Mouse (Mus musculus) heart, postnatal 0 days (tissue): ENCODE data around the gene Invs. TPM values are rescaled to one million over a fixed set of nuclear protein-coding genes. Genes with fewer than 3 reads are reported as not detected.
A peak's percentile ranks its signal among the peaks of the same experiment; 100 is the strongest.
"Not testable (repeated sequence)": the region's sequence is repeated elsewhere in the genome, so short reads cannot be mapped to it uniquely, and the experiment has no call there.

Experiments
- ATAC-seq: fragments of 200-750 bp; cut with Nextera tagmentation; 2 replicates; pipeline ENCODE4 v1.8.0; 2017; ENCODE audit warnings: low read depth, moderate number of reproducible peaks, moderate library complexity; ENCODE audit not compliant: insufficient read depth
- DNase-seq: peaks from one replicate; pipeline ENCODE4 v3.0.0-alpha.2; 2016; ENCODE audit warnings: low spot score
- H3K27ac ChIP-seq: fragments of 300-500 bp; sonication (generic); 2 replicates; pipeline ENCODE4 v1.5.1; 2014; ENCODE audit warnings: low read depth, mild to moderate bottlenecking
- H3K27me3 ChIP-seq: fragments of 300-500 bp; sonication (generic); 2 replicates; pipeline ENCODE4 v1.6.1; 2014; ENCODE audit warnings: low read length, mixed read lengths; ENCODE audit not compliant: control insufficient read depth, insufficient read depth
- H3K36me3 ChIP-seq: fragments of 300-500 bp; sonication (generic); replicated peaks from 2 replicates; pipeline ENCODE4 v1.6.1; 2014; ENCODE audit warnings: low read length, mixed read lengths; ENCODE audit not compliant: control insufficient read depth, insufficient read depth
- H3K4me1 ChIP-seq: fragments of 300-500 bp; sonication (generic); 2 replicates; pipeline ENCODE4 v1.6.1; 2014; ENCODE audit warnings: antibody characterized with exemption; ENCODE audit not compliant: control insufficient read depth, insufficient read depth
- H3K4me2 ChIP-seq: fragments of 300-500 bp; sonication (generic); 2 replicates; pipeline ENCODE4 v1.6.1; 2014; ENCODE audit warnings: low read depth, mild to moderate bottlenecking, low read length, moderate library complexity
- H3K4me3 ChIP-seq: fragments of 300-500 bp; sonication (generic); 2 replicates; pipeline ENCODE4 v1.5.1; 2014; ENCODE audit warnings: low read depth, low read length
- H3K9ac ChIP-seq: fragments of 300-500 bp; sonication (generic); replicated peaks from 2 replicates; pipeline ENCODE4 v1.6.1; 2014; ENCODE audit warnings: low read depth, low read length, mixed read lengths
- H3K9me3 ChIP-seq: fragments of 300-500 bp; sonication (generic); replicated peaks from 2 replicates; pipeline ENCODE4 v1.6.1; 2016; ENCODE audit warnings: low read length; ENCODE audit not compliant: control insufficient read depth
- CTCF ChIP-seq: IDR thresholded peaks from 2 replicates; pipeline ENCODE4 v1.5.1; 2016; ENCODE audit warnings: antibody characterized with exemption, control low read depth, low read depth
- EP300 ChIP-seq: IDR thresholded peaks from 2 replicates; pipeline ENCODE4 v1.6.1; 2016; ENCODE audit warnings: antibody characterized with exemption, low read depth
- WGBS: fragments of 180-500 bp; shearing (Covaris S2); extraction: QIAGEN DNeasy Blood & Tissue Kit; methylation state at CpG from one replicate; pipeline ENCODE4 v1.1.7; 2014; 5-methylcytosine and 5-hydroxymethylcytosine counted together
- polyA plus RNA-seq: library from polyadenylated mRNA; unstranded; fragments of >200 nt; fragmentation: Nextera tagmentation; extraction: Ambion mirVana; gene quantifications from 2 replicates; pipeline ENCODE4 v1.2.1, GENCODE M21; 2015
- total RNA-seq: library from RNA; depleted of rRNA; stranded (reverse); fragments of >200 nt; gene quantifications from 2 replicates; pipeline ENCODE4 v1.2.3, GENCODE M21; 2014; ENCODE audit warnings: low replicate concordance

Gene Invs
- total and polyA plus RNA-seq, 2 experiments from 2014 or later, result 1.6 to 4.4 TPM

DNA sequence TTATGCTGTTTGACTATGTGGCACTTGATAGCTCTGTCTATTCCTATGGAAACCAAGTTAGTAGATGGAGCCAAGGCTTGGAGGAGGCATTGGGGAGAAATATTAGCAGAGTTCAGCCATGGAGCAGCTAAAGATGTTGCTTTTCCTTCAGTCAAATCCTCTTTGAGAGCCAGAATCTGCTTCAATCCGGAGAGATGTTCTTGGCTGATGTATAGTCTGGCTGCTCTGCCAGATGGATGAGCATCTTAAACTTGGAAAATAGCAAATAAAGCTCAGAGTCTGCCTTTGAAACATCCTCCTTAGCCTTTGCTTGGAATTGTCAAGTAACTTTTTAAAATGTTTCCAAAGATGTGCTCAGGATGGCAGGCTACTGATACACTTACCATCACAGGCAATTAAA lies 91.5 kb downstream of the Invs start:
- no peaks in the 10 kb centered on the region for H3K36me3 ChIP-seq
- H3K9me3 ChIP-seq, result peaks cover 3% of the 10 kb centered on the region; the same call in 1 of the 2 replicates
- H3K4me2 ChIP-seq, result no peak overlapping the region
- no peaks in the 10 kb centered on the region for H3K27me3 ChIP-seq
- no peak overlapping the region for H3K27ac ChIP-seq
- H3K4me3 ChIP-seq, result no peak overlapping the region
- ATAC-seq (no peak), DNase-seq (no peak)
- 81% methylated on average over 1 of the region's 1 CpGs for WGBS
- no peak overlapping the region for H3K9ac ChIP-seq
- TF ChIP-seq CTCF (no peak), EP300 (no peak)
- H3K4me1 ChIP-seq, result no peaks in the 10 kb centered on the region

DNA sequence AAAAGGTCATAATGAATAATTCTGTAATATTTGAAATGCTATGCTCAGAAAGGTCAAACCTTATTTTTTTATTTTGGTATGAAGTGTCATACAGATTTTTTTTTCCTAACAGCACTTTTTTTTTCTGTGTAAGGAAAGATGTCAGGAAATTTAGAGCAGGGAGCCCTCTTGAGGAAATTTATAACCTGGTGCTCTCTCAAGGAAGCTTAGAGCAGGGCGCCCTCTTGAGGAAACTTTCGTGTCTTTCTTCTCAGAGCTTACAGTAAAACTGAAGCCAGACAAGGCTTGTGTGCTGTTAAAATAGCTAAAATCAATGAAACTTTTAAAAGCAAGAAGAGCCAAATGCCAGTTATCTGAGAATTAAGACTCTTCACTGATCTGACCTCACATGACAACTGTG lies 101.4 kb downstream of the Invs start:
- H3K36me3 ChIP-seq, result no peaks in the 10 kb centered on the region
- H3K4me3 ChIP-seq, result no peak overlapping the region
- H3K9ac ChIP-seq, result no peak overlapping the region
- no peak for ATAC-seq
- no peaks in the 10 kb centered on the region for H3K9me3 ChIP-seq
- H3K27me3 ChIP-seq, result no peaks in the 10 kb centered on the region
- no peak overlapping the region for H3K4me2 ChIP-seq
- no peak overlapping the region for H3K27ac ChIP-seq
- no peaks in the 10 kb centered on the region for H3K4me1 ChIP-seq
- WGBS, result 1% methylated on average over 2 of the region's 2 CpGs
- peak; percentile 78 for DNase-seq
- TF ChIP-seq EP300 (no peak), CTCF (peak; percentile 77)

DNA sequence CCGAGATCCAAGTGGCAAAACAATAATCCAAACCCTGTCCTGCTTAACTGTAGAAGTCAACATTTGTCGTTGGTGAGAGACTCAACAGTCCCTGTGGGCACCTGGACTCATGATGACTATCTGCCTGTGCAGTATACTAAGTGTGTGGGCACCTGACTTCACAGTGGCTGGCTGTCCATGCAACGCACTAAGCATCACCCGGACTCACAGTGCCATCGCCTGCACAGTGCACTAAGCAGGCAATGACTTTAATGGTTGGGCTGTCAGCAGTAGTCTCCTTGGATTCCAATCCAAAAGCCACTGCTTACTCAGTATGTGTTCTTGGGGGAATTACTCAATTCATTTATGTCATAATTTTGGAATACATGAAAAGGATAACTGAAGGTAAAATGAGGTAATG lies 102.9 kb downstream of the Invs start:
- Histone ChIP-seq H3K36me3 (no peaks in the 10 kb centered on the region), H3K27me3 (no peaks in the 10 kb centered on the region), H3K4me2 (no peak overlapping the region), H3K9me3 (no peaks in the 10 kb centered on the region), H3K9ac (no peak overlapping the region), H3K4me3 (no peak overlapping the region), H3K4me1 (no peaks in the 10 kb centered on the region), H3K27ac (no peak overlapping the region)
- WGBS, result 74% methylated on average over 5 of the region's 5 CpGs
- DNase-seq, result no peak
- TF ChIP-seq CTCF, result no peak
- TF ChIP-seq EP300, result no peak
- no peak for ATAC-seq

GRCm38 (mm10) chr4:48396949-48397348 lies 117.4 kb downstream of the Invs start:
- DNase-seq (no peak), ATAC-seq (no peak)
- no peak overlapping the region for H3K27ac ChIP-seq
- no peak overlapping the region for H3K9ac ChIP-seq
- H3K36me3 ChIP-seq, result no peaks in the 10 kb centered on the region
- TF ChIP-seq EP300, result no peak
- TF ChIP-seq CTCF, result no peak
- no peak overlapping the region for H3K4me3 ChIP-seq
- H3K4me2 ChIP-seq, result no peak overlapping the region
- 96% methylated on average over 3 of the region's 3 CpGs for WGBS
- H3K9me3 ChIP-seq, result no peaks in the 10 kb centered on the region
- no peaks in the 10 kb centered on the region for H3K27me3 ChIP-seq
- no peaks in the 10 kb centered on the region for H3K4me1 ChIP-seq

DNA sequence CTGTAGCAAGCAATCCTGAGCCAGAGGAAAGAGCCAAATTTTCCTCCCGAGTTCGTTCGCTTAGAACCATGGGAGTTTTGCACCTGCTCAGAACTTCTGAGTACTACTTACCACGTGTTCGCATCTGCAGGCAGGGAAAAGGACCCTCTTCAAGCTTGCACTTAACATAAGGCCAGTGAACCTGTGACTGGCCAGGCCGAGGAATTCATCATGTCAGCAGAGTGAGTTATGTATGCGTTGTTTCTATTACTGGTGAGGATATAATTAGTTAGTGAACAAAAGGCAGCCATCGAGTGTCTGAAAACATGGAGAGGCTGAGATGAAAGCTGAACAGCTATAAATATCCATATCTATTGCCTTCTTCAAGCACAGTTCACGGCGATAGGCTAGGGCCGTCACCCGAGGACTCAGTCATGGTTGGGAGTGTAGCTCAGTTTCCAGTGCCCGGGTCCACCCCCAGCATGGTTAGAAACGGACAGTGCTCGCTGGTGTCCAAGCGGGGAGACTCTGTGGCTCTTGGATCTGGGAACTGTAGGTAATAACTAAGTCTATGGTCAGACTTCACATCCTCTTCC lies 123.6 kb downstream of the Invs start:
- no peaks in the 10 kb centered on the region for H3K27me3 ChIP-seq
- ATAC-seq (peak; percentile 65), DNase-seq (peak; percentile 43)
- H3K9ac ChIP-seq, result no peak overlapping the region
- peak overlapping the region; percentile 22; the same call in 1 of the 2 replicates for H3K4me2 ChIP-seq
- H3K27ac ChIP-seq, result peak overlapping the region; percentile 83
- TF ChIP-seq CTCF (no peak), EP300 (no peak)
- WGBS, result 27% methylated on average over 16 of the region's 16 CpGs
- H3K36me3 ChIP-seq, result no peaks in the 10 kb centered on the region
- peaks cover 7% of the 10 kb centered on the region; the same call in 1 of the 2 replicates for H3K4me1 ChIP-seq
- no peak overlapping the region for H3K4me3 ChIP-seq
- no peaks in the 10 kb centered on the region for H3K9me3 ChIP-seq

GRCm38 (mm10) chr4:48405724-48406491 lies 126.3 kb downstream of the Invs start:
- not testable (repeated sequence) for ATAC-seq

More at GRCm38 (mm10) chr4:48405724-48406491, 126.3 kb downstream of the Invs start:
- DNase-seq, H3K4me2 ChIP-seq, H3K36me3 ChIP-seq, H3K9me3 ChIP-seq, H3K4me3 ChIP-seq, H3K27ac ChIP-seq, H3K4me1 ChIP-seq, H3K9ac ChIP-seq, H3K27me3 ChIP-seq: not testable (repeated sequence)
- 90% methylated on average over 9 of the region's 10 CpGs for WGBS
